Mouse (Mus musculus): Measurements from ENCODE around the gene Cnot1.

DNA sequence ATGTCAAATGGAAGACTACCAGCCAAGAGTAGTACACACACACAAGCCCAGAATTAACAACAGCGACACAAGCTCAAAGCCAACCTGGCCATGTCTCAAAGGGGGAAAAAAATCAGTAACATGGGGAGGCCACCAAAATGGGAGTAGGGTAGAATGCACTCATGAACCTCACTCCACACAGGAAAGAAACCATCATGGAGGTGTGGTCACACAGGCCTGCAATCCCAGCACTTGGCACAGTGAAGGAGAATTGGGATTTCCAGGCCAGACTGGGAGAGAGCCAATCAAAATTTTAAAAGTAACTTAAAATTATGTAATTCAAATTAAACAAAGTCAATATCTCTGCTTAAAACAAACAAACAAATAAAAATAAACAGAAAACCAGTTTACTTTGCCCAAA is 55.3 kb downstream of the Cnot1 start:
- no peak for TF ChIP-seq CTCF (IDR thresholded peaks at IDR 0.05; ENCODE audit: low read depth)
- no peak for TF ChIP-seq EP300 (IDR thresholded peaks at IDR 0.05; ENCODE audit: low read depth)
